Mouse (Mus musculus) embryonic facial prominence, embryonic 14.5 days (tissue): Measurements from ENCODE around the gene Slfn9. TPM values are rescaled to one million over a fixed set of nuclear protein-coding genes. Genes with fewer than 3 reads are reported as not detected.
"Not testable (repeated sequence)": the region's sequence is repeated elsewhere in the genome, so short reads cannot be mapped to it uniquely, and the experiment has no call there.

Experiments used
- ATAC-seq: fragments of 200-750 bp; cut with Nextera tagmentation; 2 replicates; pipeline ENCODE4 v1.8.0; 2017; ENCODE audit warnings: low read depth, moderate number of reproducible peaks, moderate TSS enrichment
- DNase-seq: peaks from one replicate; pipeline ENCODE4 v3.0.0-alpha.2; 2015; ENCODE audit warnings: low spot score
- H3K27ac ChIP-seq: fragments of 300-500 bp; sonication (generic); replicated peaks from 2 replicates; pipeline ENCODE4 v1.5.1; 2014; ENCODE audit warnings: low read depth, mild to moderate bottlenecking, low read length, moderate library complexity
- H3K27me3 ChIP-seq: fragments of 300-500 bp; sonication (generic); replicated peaks from 2 replicates; pipeline ENCODE4 v1.6.1; 2014; ENCODE audit warnings: low read length; ENCODE audit not compliant: control insufficient read depth, insufficient read depth
- H3K36me3 ChIP-seq: fragments of 300-500 bp; sonication (generic); 2 replicates; pipeline ENCODE4 v1.6.1; 2014; ENCODE audit warnings: low read length, mixed read lengths; ENCODE audit not compliant: control insufficient read depth, insufficient read depth
- H3K4me1 ChIP-seq: fragments of 300-500 bp; sonication (generic); 2 replicates; pipeline ENCODE4 v1.6.1; 2014; ENCODE audit warnings: antibody characterized with exemption, low read length; ENCODE audit not compliant: control insufficient read depth, insufficient read depth
- H3K4me2 ChIP-seq: fragments of 300-500 bp; sonication (generic); 2 replicates; pipeline ENCODE4 v1.6.1; 2014; ENCODE audit warnings: low read depth, mild to moderate bottlenecking, low read length, moderate library complexity, mixed read lengths
- H3K4me3 ChIP-seq: fragments of 300-500 bp; sonication (generic); 2 replicates; pipeline ENCODE4 v1.5.1; 2014; ENCODE audit warnings: low read depth, mild to moderate bottlenecking, low read length
- H3K9ac ChIP-seq: fragments of 300-500 bp; sonication (generic); 2 replicates; pipeline ENCODE4 v1.6.1; 2014; ENCODE audit warnings: low read depth, mild to moderate bottlenecking, low read length, moderate library complexity, mixed read lengths
- H3K9me3 ChIP-seq: fragments of 300-500 bp; sonication (generic); 2 replicates; pipeline ENCODE4 v1.6.1; 2016; ENCODE audit warnings: low read length; ENCODE audit not compliant: control insufficient read depth
- WGBS: fragments of 180-500 bp; shearing (Covaris S2); extraction: QIAGEN DNeasy Blood & Tissue Kit; methylation state at CpG from one replicate; pipeline ENCODE4 v1.1.7; 2014; 5-methylcytosine and 5-hydroxymethylcytosine counted together
- polyA plus RNA-seq: library from polyadenylated mRNA; unstranded; fragments of >200 nt; fragmentation: Nextera tagmentation; extraction: Ambion mirVana; gene quantifications from 2 replicates; pipeline ENCODE4 v1.2.1, GENCODE M21; 2014

The Slfn9 gene
- polyA plus RNA-seq, 1 experiment from 2014 or later: 17.1 TPM

DNA sequence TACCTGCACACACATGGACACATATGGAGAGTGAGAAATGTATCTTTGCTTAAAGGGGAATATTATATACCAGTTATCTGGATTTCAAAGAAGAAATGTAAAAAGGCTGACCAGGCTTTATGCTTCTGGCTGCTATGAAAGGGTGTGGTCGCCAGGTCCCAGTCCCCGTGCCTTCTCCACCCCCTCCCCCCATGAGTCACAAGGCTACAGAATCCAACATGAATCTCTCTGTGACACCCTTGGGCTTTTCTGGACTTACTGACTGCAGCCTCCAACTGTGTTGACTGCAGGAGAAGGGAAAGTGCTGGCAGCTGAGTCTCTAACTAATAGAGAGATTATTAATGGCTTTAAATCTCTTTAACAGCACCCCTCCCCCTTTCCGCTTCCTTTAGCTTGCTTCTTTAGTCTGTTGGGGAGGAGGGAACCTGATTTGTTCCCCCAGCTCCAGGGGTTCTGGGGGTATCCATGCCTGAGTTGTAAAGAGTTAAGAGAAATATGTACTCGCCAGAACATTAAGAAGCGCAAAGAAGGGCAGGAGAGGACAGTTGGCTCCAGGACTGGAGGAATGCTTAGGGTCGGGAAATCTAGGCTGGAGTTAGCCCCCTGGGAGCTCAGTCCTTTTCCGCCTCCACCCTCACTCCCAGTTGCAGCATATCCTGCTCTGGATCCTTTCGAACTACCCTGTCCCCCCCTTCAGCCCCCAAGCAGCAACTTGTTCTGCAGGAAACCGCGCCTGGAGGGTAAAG, 40.7 kb downstream of the Slfn9 start, which contains the start of gene Slfn5:
TSS of gene Slfn5 (plus strand) at position 614 of the 746 bp plus-strand sequence.
- H3K4me3 ChIP-seq: peak within 1 kb of the TSS; percentile 19
- no peak within 1 kb of the TSS for H3K9ac ChIP-seq
- ATAC-seq (no peak), DNase-seq (no peak)
- H3K9me3 ChIP-seq: no peaks in the 10 kb centered on the region
- peak within 1 kb of the TSS; percentile 9 for H3K4me2 ChIP-seq
- H3K36me3 ChIP-seq: no peaks in the 10 kb centered on the region
- no peaks in the 10 kb centered on the region for H3K4me1 ChIP-seq
- peaks cover 47% of the 10 kb centered on the region for H3K27me3 ChIP-seq
- H3K27ac ChIP-seq: no peak within 1 kb of the TSS
- WGBS: 14% methylated on average over 10 of the region's 10 CpGs

DNA sequence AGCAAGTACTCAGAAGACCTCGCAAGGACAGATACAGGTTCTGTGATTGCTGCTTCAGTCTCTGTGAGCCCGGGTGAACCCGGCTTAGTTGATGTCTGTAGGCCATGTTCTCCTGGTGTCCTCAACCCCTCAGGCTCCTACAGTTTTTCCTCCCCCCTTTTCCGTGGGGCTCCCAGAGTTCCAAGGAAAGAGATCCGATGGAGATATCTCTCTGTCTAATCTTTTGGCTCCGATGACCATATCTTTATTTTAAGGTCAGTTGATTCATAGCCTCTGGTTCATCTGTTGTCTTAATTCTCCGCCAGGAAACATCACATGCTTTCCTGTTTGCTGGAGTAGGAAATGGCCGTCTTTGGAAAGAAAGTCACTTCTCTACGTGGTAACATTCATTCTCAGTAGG, 42.6 kb downstream of the Slfn9 start:
- no peak for ATAC-seq
- Histone ChIP-seq H3K4me1 (no peaks in the 10 kb centered on the region), H3K36me3 (no peaks in the 10 kb centered on the region), H3K27ac (no peak overlapping the region), H3K27me3 (peaks cover 44% of the 10 kb centered on the region), H3K9me3 (no peaks in the 10 kb centered on the region), H3K9ac (no peak overlapping the region), H3K4me2 (no peak overlapping the region), H3K4me3 (no peak overlapping the region)
- no peak for DNase-seq
- 84% methylated on average over 9 of the region's 9 CpGs for WGBS

DNA sequence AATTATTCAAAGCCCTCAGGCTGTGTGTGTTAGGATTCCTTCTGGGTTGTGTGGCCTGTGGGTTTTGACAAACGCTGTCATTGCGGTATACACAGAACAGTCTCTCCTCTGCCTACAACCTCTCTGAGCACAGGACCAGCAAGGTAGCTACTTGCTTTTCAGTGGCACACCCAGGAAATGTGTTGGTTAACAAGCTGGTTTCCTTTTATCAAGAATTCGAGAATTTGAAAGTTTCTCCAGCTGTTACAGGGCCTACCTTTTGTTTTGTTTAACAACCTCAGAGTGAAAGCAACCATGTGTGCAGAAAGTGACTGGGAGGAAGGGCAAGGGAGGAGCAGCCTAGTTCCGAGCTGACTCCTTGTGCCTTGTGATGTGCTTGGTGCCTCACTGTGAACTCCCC, 44.2 kb downstream of the Slfn9 start:
- Histone ChIP-seq H3K27ac (no peak overlapping the region), H3K9ac (no peak overlapping the region), H3K4me2 (no peak overlapping the region), H3K27me3 (peaks cover 28% of the 10 kb centered on the region), H3K9me3 (no peaks in the 10 kb centered on the region), H3K4me1 (no peaks in the 10 kb centered on the region), H3K36me3 (no peaks in the 10 kb centered on the region), H3K4me3 (no peak overlapping the region)
- DNase-seq (no peak), ATAC-seq (no peak)
- WGBS: 43% methylated on average over 4 of the region's 4 CpGs

DNA sequence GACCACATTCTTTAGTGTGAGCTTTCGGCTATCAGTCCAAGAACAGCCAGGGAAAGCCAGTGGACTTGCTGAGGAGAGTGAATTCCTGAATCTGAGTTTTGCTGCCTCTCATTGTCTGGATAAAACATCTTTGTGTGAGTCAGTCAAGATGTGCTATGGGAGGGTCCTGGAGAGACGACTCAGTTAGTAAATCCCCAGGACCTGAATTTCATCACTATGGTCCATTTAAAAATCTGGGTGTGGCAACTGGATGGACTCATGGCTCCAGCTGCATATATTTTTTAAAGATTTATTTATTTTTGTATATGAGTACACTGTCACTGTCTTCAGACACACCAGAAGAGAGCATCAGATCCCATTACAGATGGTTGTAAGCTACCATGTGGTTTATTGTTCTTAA, 46.0 kb downstream of the Slfn9 start:
- Histone ChIP-seq H3K9ac (no peak overlapping the region), H3K27me3 (peaks cover 11% of the 10 kb centered on the region), H3K4me2 (no peak overlapping the region), H3K4me3 (no peak overlapping the region), H3K4me1 (no peaks in the 10 kb centered on the region), H3K9me3 (no peaks in the 10 kb centered on the region), H3K27ac (no peak overlapping the region), H3K36me3 (no peaks in the 10 kb centered on the region)
- WGBS: 61% methylated on average over 2 of the region's 2 CpGs
- DNase-seq: no peak
- no peak for ATAC-seq

DNA sequence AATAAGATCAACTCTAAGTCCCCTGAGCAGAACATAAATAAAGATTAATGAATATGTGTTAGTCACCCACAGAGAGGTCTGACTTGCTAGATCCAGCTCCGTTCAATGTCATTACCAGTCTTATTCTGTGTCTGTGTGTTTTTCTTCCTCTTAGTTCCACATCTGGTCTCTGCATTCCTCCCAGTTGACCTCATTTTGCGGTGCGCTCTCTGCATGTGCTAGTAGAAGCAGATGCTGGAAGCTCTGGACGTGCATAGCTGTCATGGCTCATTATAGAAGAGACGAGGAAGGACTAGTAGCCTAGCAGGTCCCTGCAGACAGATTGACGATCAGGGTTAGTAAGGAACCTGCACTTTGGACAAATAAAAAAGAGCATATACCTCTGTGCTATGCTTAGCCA, 48.3 kb downstream of the Slfn9 start:
- H3K27me3 ChIP-seq: peaks cover 11% of the 10 kb centered on the region; the same call in 1 of the 2 replicates
- no peak overlapping the region for H3K9ac ChIP-seq
- no peak for ATAC-seq
- H3K36me3 ChIP-seq: no peaks in the 10 kb centered on the region
- H3K27ac ChIP-seq: no peak overlapping the region
- H3K4me3 ChIP-seq: no peak overlapping the region
- peak; percentile 35 for DNase-seq
- 21% methylated on average over 6 of the region's 6 CpGs for WGBS
- no peaks in the 10 kb centered on the region for H3K4me1 ChIP-seq
- H3K9me3 ChIP-seq: no peaks in the 10 kb centered on the region
- H3K4me2 ChIP-seq: no peak overlapping the region

DNA sequence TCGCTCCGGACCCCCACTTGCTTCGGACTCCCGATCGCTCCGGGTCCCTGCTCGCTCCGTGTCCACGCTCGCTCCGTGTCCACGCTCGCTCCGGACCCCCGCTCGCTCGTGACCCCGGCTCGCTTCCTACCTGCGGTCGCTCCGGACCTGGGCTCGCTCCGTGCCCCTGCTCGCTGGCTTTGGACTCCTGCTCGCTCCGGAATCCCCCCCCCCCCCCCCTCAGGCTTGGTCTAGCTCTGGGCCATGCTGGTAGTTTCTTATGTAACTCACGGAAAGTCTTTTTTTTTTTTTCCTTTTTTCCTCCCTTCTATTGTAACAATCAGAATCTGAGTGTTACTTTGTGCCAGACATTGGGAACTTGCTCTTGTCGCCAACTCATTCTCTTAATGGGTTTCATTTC, 58.4 kb downstream of the Slfn9 start:
- H3K9me3 ChIP-seq: no peaks in the 10 kb centered on the region
- peak overlapping the region; percentile 55 for H3K9ac ChIP-seq
- H3K4me2 ChIP-seq: peak overlapping the region; percentile 92
- peak overlapping the region; percentile 49 for H3K4me3 ChIP-seq
- no peak overlapping the region for H3K27ac ChIP-seq
- H3K36me3 ChIP-seq: no peaks in the 10 kb centered on the region
- DNase-seq: no peak
- H3K4me1 ChIP-seq: peaks cover 5% of the 10 kb centered on the region; the same call in 1 of the 2 replicates
- H3K27me3 ChIP-seq: peaks cover 62% of the 10 kb centered on the region
- WGBS: 2% methylated on average over 8 of the region's 29 CpGs
- ATAC-seq: no peak

DNA sequence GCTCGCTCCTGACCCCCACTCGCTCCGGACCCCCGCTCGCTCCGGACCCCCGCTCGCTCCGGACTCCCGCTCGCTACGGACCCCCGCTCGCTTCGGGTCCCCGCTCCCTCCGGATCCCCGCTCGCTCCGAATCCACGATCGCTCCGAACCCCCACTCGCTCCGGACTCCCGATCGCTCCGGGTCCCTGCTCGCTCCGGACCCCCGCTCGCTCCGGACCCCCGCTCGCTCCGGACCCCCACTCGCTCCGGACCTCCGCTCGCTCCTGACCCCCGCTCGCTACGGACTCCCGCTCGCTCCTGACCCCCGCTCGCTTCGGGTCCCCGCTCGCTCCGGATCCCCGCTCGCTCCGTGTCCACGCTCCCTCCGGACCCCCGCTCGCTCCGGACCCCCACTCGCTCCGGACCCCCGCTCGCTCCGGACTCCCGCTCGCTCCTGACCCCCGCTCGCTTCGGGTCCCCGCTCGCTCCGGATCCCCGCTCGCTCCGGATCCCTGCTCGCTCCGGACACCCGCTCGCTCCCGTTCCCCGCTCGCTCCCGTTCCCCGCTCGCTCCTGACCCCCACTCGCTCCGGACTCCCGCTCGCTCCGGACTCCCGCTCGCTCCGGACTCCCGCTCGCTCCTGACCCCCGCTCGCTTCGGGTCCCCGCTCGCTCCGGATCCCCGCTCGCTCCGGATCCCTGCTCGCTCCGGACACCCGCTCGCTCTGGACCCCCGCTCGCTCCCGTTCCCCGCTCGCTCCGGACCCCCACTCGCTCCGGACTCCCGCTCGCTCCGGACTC, 59.8 kb downstream of the Slfn9 start:
- peak overlapping the region; percentile 92 for H3K4me2 ChIP-seq
- not testable (repeated sequence) for ATAC-seq, H3K4me1 ChIP-seq, DNase-seq, H3K9me3 ChIP-seq, H3K27ac ChIP-seq, H3K36me3 ChIP-seq
- H3K27me3 ChIP-seq: peaks cover 62% of the 10 kb centered on the region
- peak overlapping the region; percentile 49 for H3K4me3 ChIP-seq
- 1% methylated on average over 56 of the region's 119 CpGs for WGBS
- H3K9ac ChIP-seq: peak overlapping the region; percentile 58

DNA sequence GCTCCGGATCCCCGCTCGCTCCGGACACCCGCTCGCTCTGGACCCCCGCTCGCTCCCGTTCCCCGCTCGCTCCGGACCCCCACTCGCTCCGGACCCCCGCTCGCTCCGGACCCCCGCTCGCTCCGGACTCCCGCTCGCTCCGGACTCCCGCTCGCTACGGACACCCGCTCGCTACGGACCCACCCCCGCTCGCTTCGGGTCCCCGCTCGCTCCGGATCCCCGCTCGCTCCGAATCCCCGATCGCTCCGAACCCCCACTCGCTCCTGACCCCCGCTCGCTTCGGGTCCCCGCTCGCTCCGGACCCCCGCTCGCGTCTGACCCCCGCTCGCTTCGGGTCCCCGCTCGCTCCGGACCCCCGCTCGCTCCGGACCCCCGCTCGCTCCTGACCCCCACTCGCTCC, 60.5 kb downstream of the Slfn9 start:
- not testable (repeated sequence) for H3K9me3 ChIP-seq, H3K27ac ChIP-seq, H3K36me3 ChIP-seq, DNase-seq, H3K4me1 ChIP-seq, ATAC-seq
- Histone ChIP-seq H3K4me2 (peak overlapping the region; percentile 92), H3K9ac (peak overlapping the region; percentile 58), H3K27me3 (peaks cover 58% of the 10 kb centered on the region), H3K4me3 (peak overlapping the region; percentile 49)
- WGBS: 1% methylated on average over 17 of the region's 63 CpGs
